Mouse (Mus musculus): ENCODE measurements at regions not wholly inside any gene's neighbourhood (a gene's known extent, or its start where the extent isn't known, plus 50 kb on each side); places are given as distances from the start of the nearest gene placed in this dataset.

DNA sequence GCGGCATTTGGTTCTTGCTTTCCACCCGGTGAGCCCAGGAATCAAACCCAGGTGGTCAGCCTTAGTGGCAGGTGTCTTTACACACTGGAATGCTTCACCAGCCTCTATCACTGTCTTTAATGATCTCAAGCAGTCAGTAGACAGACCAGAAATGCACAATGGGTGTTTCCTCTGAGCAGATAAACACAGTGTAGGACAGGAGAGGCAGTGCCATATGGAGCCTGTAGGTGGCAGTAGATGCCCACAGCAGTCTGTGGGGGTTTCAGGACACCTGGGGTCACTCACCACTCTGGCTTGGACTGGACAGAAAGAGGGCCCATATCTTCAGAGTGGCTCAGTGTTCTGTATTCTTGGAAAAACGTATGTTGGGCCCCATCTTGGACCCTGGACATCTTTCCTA lies 130.7 kb upstream of the Vangl1 start:
- TF ChIP-seq CTCF (IDR thresholded peaks at IDR 0.05; ENCODE audit: low read depth, low read length) = peak; percentile 55
- no peak for TF ChIP-seq TAL1 (conservative IDR thresholded peaks at IDR 0.05; ENCODE audit: low read depth, low read length)
- TF ChIP-seq GATA1 (IDR thresholded peaks at IDR 0.05; ENCODE audit: borderline replicate concordance, low read length) = no peak
